Mouse (Mus musculus) liver, embryonic 14.5 days (tissue): ENCODE results near the gene Bmf.

Source experiments
- CTCF ChIP-seq: IDR thresholded peaks from 2 replicates; pipeline ENCODE4 v1.5.1; 2016; ENCODE audit warnings: antibody characterized with exemption, low read depth, control low read depth
- EP300 ChIP-seq: IDR thresholded peaks from 2 replicates; pipeline ENCODE4 v1.6.1; 2016; ENCODE audit warnings: antibody characterized with exemption, low read depth

GRCm38 (mm10) chr2:118591083-118591482 is 41.6 kb upstream of the Bmf start:
- TF ChIP-seq EP300, result no peak
- TF ChIP-seq CTCF, result no peak
